Mouse (Mus musculus): ENCODE data around the gene Ets1. TPM values are rescaled to one million over a fixed set of nuclear protein-coding genes. Genes with fewer than 3 reads are reported as not detected.

Ets1 gene
- polyA plus RNA-seq, 1 experiment from 2014 or later, result 48.1 TPM

DNA sequence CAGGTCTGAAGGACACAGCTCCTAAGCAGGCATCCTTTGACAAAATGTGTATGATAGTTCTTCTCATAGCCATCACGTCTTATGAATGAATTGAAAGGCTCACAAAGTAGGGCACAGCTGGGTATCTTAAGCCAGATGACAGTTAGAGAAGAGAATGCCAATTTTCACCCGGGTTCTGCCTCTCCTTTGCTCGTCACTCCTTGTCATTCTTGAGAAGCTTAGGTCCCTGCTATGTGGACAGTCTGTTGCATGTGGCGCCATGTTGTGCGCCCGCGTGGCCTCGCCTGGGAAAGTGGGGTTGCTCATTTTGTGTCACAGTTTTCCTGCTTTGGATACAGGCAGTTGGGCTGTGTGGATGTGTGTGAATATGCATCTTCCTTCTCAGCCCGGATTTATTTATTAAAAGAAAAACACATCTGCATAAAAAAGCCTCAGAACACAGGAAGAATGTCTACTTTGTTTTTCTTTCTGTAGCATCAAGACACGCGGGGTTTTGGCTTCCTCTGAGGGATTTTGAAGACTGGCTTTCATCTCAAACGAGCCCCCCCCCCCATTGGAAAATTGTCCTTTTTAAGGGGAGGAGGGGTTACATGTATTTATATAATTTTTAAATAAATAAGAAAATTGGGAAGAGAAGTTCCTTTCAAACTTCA lies 81.4 kb downstream of the Ets1 start:
- Histone ChIP-seq H3K9me3 (replicated peaks; ENCODE audit: low read length) (no peaks in the 10 kb centered on the region), H3K9ac (ENCODE audit: low read depth, low read length) (no peak overlapping the region), H3K4me1 (replicated peaks; ENCODE audit: insufficient read depth, low read length) (peaks cover 81% of the 10 kb centered on the region), H3K27me3 (ENCODE audit: insufficient read depth, low read length) (no peaks in the 10 kb centered on the region), H3K27ac (peak overlapping the region; percentile 84), H3K4me3 (replicated peaks; ENCODE audit: low read depth, low read length) (no peak overlapping the region), H3K36me3 (ENCODE audit: insufficient read depth, low read length) (no peaks in the 10 kb centered on the region), H3K4me2 (ENCODE audit: low read length) (no peak overlapping the region)
- WGBS, result 57% methylated on average over 12 of the region's 12 CpGs
- no peak for TF ChIP-seq CTCF (IDR thresholded peaks at IDR 0.05; ENCODE audit: low read depth)
- peak; percentile 60 for DNase-seq (ENCODE audit: low spot score)
- no peak for ATAC-seq (replicated peaks; ENCODE audit: low FRiP score, low read depth)

DNA sequence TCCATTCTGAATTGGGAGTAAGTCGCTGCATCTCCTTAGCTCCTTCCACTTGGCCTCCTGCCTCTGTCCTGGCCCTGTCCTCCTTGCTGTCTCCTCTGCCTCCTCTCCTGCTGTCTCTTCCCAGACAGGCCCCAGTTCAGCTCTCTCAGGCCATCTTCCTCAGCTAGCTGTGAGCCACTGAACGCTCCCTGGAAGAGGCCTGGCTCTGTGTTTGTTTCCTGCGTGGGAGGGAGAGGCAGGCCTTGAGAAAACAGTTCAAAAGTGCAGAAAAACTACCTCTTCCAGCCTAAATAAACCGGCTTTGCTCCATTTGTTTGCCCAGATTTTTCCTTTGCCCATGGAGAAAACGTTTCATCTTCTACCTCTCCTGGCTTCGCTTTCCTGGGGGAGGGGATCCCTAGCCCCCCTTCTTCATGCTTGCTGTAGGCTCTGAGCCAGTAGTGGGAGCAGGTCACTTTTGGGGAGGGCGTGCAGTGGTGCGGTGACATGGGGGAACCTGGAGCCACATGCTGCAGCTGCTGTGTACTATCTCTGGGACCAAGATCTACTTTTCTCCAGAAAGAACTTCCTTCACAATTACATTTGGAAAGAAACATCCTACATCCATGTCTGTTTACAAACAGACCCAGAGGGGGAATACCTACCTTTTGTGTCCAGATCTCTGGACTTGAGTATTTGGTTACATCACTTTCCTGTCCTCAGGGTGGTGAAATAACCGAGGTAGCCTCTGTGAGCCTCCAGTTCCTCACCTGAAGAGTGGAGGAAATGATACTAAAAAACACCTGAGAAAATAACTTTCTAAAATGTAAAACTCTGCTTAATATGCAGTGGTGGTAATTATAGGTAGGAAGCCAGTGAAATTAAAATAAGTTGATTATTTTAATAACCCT lies 82.2 kb downstream of the Ets1 start:
- no peak for TF ChIP-seq CTCF (IDR thresholded peaks at IDR 0.05; ENCODE audit: low read depth)
- H3K36me3 ChIP-seq (ENCODE audit: insufficient read depth, low read length), result no peaks in the 10 kb centered on the region
- peak overlapping the region; percentile 84 for H3K27ac ChIP-seq
- no peak overlapping the region for H3K4me2 ChIP-seq (ENCODE audit: low read length)
- H3K9me3 ChIP-seq (replicated peaks; ENCODE audit: low read length), result no peaks in the 10 kb centered on the region
- H3K27me3 ChIP-seq (ENCODE audit: insufficient read depth, low read length), result no peaks in the 10 kb centered on the region
- ATAC-seq (replicated peaks; ENCODE audit: low FRiP score, low read depth), result no peak
- no peak overlapping the region for H3K4me3 ChIP-seq (replicated peaks; ENCODE audit: low read depth, low read length)
- DNase-seq (ENCODE audit: low spot score), result peak; percentile 78
- peaks cover 77% of the 10 kb centered on the region for H3K4me1 ChIP-seq (replicated peaks; ENCODE audit: insufficient read depth, low read length)
- WGBS, result 22% methylated on average over 9 of the region's 9 CpGs
- no peak overlapping the region for H3K9ac ChIP-seq (ENCODE audit: low read depth, low read length)

DNA sequence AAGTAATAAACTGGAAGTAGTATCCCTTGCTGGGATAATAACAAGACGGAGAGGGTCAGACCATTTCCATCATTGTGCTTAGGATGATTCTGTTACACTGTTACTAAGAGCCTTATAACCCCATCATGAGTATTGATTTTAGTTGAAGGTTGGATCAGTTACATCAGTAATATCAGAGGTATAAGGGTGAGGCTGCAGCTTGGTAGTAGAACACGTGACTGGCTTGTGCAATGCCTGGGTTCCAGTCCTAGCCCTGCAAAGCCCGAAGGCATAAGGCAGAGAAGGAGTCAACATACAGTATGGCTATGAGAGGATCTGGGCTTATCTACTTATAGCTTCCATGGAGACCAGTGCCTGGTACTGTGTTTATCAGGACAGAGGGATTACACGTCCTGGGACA lies 82.8 kb downstream of the Ets1 start:
- TF ChIP-seq CTCF (IDR thresholded peaks at IDR 0.05; ENCODE audit: low read depth), result no peak
- Histone ChIP-seq H3K4me3 (replicated peaks; ENCODE audit: low read depth, low read length) (no peak overlapping the region), H3K4me1 (replicated peaks; ENCODE audit: insufficient read depth, low read length) (peaks cover 70% of the 10 kb centered on the region), H3K27ac (no peak overlapping the region), H3K27me3 (ENCODE audit: insufficient read depth, low read length) (no peaks in the 10 kb centered on the region), H3K4me2 (ENCODE audit: low read length) (no peak overlapping the region), H3K36me3 (ENCODE audit: insufficient read depth, low read length) (no peaks in the 10 kb centered on the region), H3K9ac (ENCODE audit: low read depth, low read length) (no peak overlapping the region), H3K9me3 (replicated peaks; ENCODE audit: low read length) (no peaks in the 10 kb centered on the region)
- 87% methylated on average over 4 of the region's 4 CpGs for WGBS
- ATAC-seq (replicated peaks; ENCODE audit: low FRiP score, low read depth) (no peak), DNase-seq (ENCODE audit: low spot score) (no peak)

DNA sequence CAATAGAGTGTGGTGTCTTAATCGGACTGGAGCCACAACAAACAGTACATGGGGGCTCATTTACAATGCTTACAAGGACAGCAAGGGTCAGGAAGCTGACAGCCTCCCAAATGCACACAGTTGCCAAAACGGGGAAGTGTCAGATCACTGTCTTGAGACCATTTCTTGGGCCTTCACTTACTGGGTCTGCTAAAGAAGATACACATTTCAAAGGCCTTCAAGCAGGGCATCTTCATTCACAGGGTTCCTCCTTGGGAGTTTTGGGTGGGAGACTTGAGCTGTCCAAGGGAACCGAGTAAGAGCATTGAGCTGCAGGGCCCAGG lies 83.9 kb downstream of the Ets1 start:
- TF ChIP-seq CTCF (IDR thresholded peaks at IDR 0.05; ENCODE audit: low read depth), result no peak
- Histone ChIP-seq H3K9ac (ENCODE audit: low read depth, low read length) (no peak overlapping the region), H3K4me3 (replicated peaks; ENCODE audit: low read depth, low read length) (no peak overlapping the region), H3K4me2 (ENCODE audit: low read length) (no peak overlapping the region), H3K9me3 (replicated peaks; ENCODE audit: low read length) (no peaks in the 10 kb centered on the region), H3K27me3 (ENCODE audit: insufficient read depth, low read length) (no peaks in the 10 kb centered on the region), H3K27ac (no peak overlapping the region), H3K36me3 (ENCODE audit: insufficient read depth, low read length) (no peaks in the 10 kb centered on the region), H3K4me1 (replicated peaks; ENCODE audit: insufficient read depth, low read length) (peaks cover 61% of the 10 kb centered on the region)
- 31% methylated on average over 3 of the region's 3 CpGs for WGBS
- ATAC-seq (replicated peaks; ENCODE audit: low FRiP score, low read depth) (no peak), DNase-seq (ENCODE audit: low spot score) (no peak)

DNA sequence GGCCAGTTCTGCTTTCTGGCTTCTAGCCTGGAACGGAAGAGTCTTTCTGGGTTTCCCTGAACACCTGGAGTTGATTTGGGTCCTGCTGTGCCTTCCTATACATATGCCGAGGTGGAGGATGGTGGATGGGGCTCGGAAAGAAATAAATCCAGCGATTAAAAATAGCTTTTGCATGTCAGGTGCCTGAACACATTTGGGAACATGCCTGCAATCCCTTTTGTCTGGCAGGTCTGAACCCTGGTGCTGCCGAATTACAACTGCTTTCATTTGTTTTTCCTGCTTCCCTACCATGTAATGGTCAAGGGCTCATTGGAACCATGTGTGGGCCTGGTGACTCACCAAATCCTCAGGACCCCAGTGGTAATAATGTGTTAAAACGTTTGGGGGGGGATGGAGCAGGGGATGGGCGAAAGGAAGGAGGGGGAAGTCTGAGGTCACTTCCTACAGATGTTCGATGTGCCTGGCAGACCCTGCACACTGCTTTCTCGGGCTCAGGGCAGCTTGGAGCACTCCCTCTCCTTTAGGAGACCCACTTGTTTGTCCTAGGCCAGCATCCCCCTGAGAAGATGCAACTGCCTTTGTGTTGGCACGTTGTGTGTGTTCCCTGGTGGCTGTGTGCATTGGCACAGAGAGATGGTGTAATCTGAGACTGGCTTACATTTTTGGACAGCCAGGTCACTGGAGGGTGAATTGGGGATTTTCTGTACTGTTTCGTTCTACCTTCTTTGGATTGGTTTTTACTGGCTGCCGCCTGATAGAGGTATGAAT lies 84.4 kb downstream of the Ets1 start:
- TF ChIP-seq CTCF (IDR thresholded peaks at IDR 0.05; ENCODE audit: low read depth), result no peak
- Histone ChIP-seq H3K4me3 (replicated peaks; ENCODE audit: low read depth, low read length) (no peak overlapping the region), H3K9me3 (replicated peaks; ENCODE audit: low read length) (no peaks in the 10 kb centered on the region), H3K27me3 (ENCODE audit: insufficient read depth, low read length) (no peaks in the 10 kb centered on the region), H3K27ac (peak overlapping the region; percentile 25; the same call in 1 of the 2 replicates), H3K36me3 (ENCODE audit: insufficient read depth, low read length) (no peaks in the 10 kb centered on the region), H3K9ac (ENCODE audit: low read depth, low read length) (no peak overlapping the region), H3K4me1 (replicated peaks; ENCODE audit: insufficient read depth, low read length) (peaks cover 56% of the 10 kb centered on the region), H3K4me2 (ENCODE audit: low read length) (0 out of 2 replicates have a peak overlapping the region, but pooled peaks have one; percentile 3)
- WGBS, result 34% methylated on average over 12 of the region's 12 CpGs
- DNase-seq (ENCODE audit: low spot score), result no peak
- ATAC-seq (replicated peaks; ENCODE audit: low FRiP score, low read depth), result peak; percentile 23

DNA sequence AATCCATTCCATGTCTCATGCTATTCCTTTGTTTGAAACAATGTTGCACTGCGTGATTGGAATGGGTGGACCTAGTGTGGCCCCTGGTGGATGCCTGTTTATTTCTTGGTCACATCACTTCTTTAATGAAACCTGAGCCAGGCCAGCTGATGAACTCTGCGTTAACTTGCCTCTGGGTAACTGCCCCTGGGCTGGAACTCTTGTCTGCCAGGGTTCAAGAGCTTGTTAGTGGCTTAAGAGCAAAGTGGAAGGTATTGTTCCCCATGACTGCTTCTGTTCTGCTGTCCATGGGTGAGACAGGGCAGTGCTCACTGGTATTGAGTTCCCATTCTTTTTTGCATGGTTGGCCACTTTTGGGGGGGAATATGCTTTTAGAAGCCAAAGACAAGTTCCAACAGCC lies 85.1 kb downstream of the Ets1 start:
- H3K4me1 ChIP-seq (replicated peaks; ENCODE audit: insufficient read depth, low read length), result peaks cover 50% of the 10 kb centered on the region
- WGBS, result 26% methylated on average over 2 of the region's 2 CpGs

More for the DNA sequence above, 85.1 kb downstream of the Ets1 start:
- ATAC-seq (replicated peaks; ENCODE audit: low FRiP score, low read depth) (peak; percentile 68), DNase-seq (ENCODE audit: low spot score) (peak; percentile 68)
- peak overlapping the region; percentile 25; the same call in 1 of the 2 replicates for H3K27ac ChIP-seq
- no peaks in the 10 kb centered on the region for H3K27me3 ChIP-seq (ENCODE audit: insufficient read depth, low read length)
- 0 out of 2 replicates have a peak overlapping the region, but pooled peaks have one; percentile 3 for H3K4me2 ChIP-seq (ENCODE audit: low read length)
- TF ChIP-seq CTCF (IDR thresholded peaks at IDR 0.05; ENCODE audit: low read depth), result peak; percentile 43
- H3K9me3 ChIP-seq (replicated peaks; ENCODE audit: low read length), result no peaks in the 10 kb centered on the region
- no peak overlapping the region for H3K4me3 ChIP-seq (replicated peaks; ENCODE audit: low read depth, low read length)
- no peak overlapping the region for H3K9ac ChIP-seq (ENCODE audit: low read depth, low read length)
- no peaks in the 10 kb centered on the region for H3K36me3 ChIP-seq (ENCODE audit: insufficient read depth, low read length)
